Mouse (Mus musculus) myocyte (in vitro differentiated cells): ENCODE data around the gene D8Ertd738e.

Experiments
- CEBPB ChIP-seq: IDR thresholded peaks from 2 replicates; pipeline ENCODE4 v1.6.1; 2011; ENCODE audit warnings: mild to moderate bottlenecking, moderate library complexity; ENCODE audit not compliant: poor library complexity, insufficient read depth, severe bottlenecking
- E2F4 ChIP-seq: IDR thresholded peaks from one replicate; pipeline ENCODE4 v1.6.1; 2011; ENCODE audit warnings: mild to moderate bottlenecking, control low read depth, moderate library complexity; ENCODE audit not compliant: insufficient read depth
- MAX ChIP-seq: IDR thresholded peaks from one replicate; pipeline ENCODE4 v1.6.1; 2011; ENCODE audit warnings: low read depth, mild to moderate bottlenecking, control low read depth
- MYOD1 ChIP-seq, 3 experiments: IDR thresholded peaks; one replicate each; pipeline ENCODE4 v1.6.1; 2011; ENCODE audit warnings: control low read depth in 2 of 3, low read depth in 2 of 3, mild to moderate bottlenecking in 2 of 3, moderate library complexity in 1 of 3; ENCODE audit not compliant: insufficient read length in 2 of 3, control insufficient read depth in 1 of 3
- MYOG ChIP-seq, 3 experiments: IDR thresholded peaks; one replicate each; pipeline ENCODE4 v1.6.1; 2011; ENCODE audit warnings: control low read depth in 2 of 3, low read depth in 2 of 3, mild to moderate bottlenecking in 2 of 3; ENCODE audit not compliant: insufficient read length in 2 of 3, control insufficient read depth in 1 of 3, insufficient read depth in 1 of 3
- POLR2A ChIP-seq: IDR thresholded peaks from one replicate; pipeline ENCODE4 v1.6.1; 2011; ENCODE audit warnings: low read depth, mild to moderate bottlenecking, control low read depth, moderate library complexity; ENCODE audit not compliant: insufficient read length
- POLR2AphosphoS2 ChIP-seq: IDR thresholded peaks from one replicate; pipeline ENCODE4 v1.6.1; 2011; ENCODE audit warnings: low read depth, control low read depth; ENCODE audit not compliant: insufficient read length
- REST ChIP-seq: IDR thresholded peaks from one replicate; pipeline ENCODE4 v1.6.1; 2011; ENCODE audit warnings: mild to moderate bottlenecking, control low read depth, moderate library complexity; ENCODE audit not compliant: insufficient read depth, insufficient read length
- TCF12 ChIP-seq: IDR thresholded peaks from one replicate; pipeline ENCODE4 v1.6.1; 2011; ENCODE audit warnings: mild to moderate bottlenecking, control low read depth; ENCODE audit not compliant: poor library complexity, insufficient read depth, severe bottlenecking
- TCF3 ChIP-seq: IDR thresholded peaks from one replicate; pipeline ENCODE4 v1.6.1; 2011; ENCODE audit warnings: low read depth, control low read depth; ENCODE audit not compliant: insufficient read length
- USF1 ChIP-seq: IDR thresholded peaks from one replicate; pipeline ENCODE4 v1.6.1; 2011; ENCODE audit warnings: low read depth, mild to moderate bottlenecking, control low read depth, moderate library complexity

DNA sequence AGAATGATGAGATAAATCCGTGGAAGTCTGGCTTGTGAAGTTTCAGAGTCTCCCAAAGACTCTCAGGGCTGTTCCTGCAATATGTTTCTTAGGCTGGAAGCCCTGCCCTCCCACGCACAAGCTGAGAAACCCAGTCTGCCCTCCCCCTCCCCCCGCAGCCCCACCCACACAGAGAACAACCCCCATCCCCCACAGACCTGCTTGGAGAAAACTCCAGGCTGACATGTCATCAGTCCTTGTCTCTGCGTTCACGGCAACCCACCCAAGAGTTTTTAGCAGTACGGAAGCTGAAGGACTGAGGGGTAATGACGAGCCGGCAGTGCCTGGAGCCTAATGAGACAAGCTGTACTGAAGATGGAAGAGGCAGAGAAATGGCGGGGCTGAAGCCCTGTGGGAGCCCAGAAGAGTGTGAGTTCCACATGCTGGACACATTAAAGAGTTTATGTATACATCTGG lies 35.1 kb upstream of the D8Ertd738e start:
- TF ChIP-seq POLR2A, result no peak
- TF ChIP-seq USF1, result no peak
- TF ChIP-seq TCF3, result no peak
- TF ChIP-seq TCF12, result no peak
- no peak for TF ChIP-seq MYOG (IDR thresholded peaks at IDR 0.05; ENCODE audit: control insufficient read depth in 1 of 3, insufficient read depth in 1 of 3, insufficient read length in 2 of 3, low read depth in 2 of 3)
- TF ChIP-seq CEBPB, result no peak
- TF ChIP-seq MYOD1 (IDR thresholded peaks at IDR 0.05; ENCODE audit: control insufficient read depth in 1 of 3, insufficient read length in 2 of 3, low read depth in 2 of 3), result no peak
- no peak for TF ChIP-seq E2F4
- no peak for TF ChIP-seq MAX
- no peak for TF ChIP-seq POLR2AphosphoS2
- no peak for TF ChIP-seq REST
